Comparison of ENCODE assay signal across 8 mouse cellular contexts in genomic region chrX:134718524-134718923, GRCm38 (mm10). TPM values are rescaled to one million over a fixed set of nuclear protein-coding genes. Genes with fewer than 3 reads are reported as not detected.
A peak's percentile ranks its signal among the peaks of the same experiment; 100 is the strongest.
DNase-seq lines count a peak whose midpoint lies in the region; ATAC-seq and TF ChIP-seq lines count a peak whose summit lies in the region.

No protein-coding gene starts in this region.

- WGBS in hindbrain, embryonic 11.5 days: 24% methylated on average over 14 of the region's 14 CpGs
- 9% methylated on average over 14 of the region's 14 CpGs for WGBS in lung, embryonic 14.5 days
- 14% methylated on average over 14 of the region's 14 CpGs for WGBS in olfactory bulb, adult 2 months

- H3K4me2 ChIP-seq in hindbrain, embryonic 11.5 days (replicated peaks; ENCODE audit: low read depth, low read length): peak overlapping the region; percentile 43
- peak overlapping the region; percentile 58 for H3K4me2 ChIP-seq in lung, embryonic 14.5 days

- no peak for TF ChIP-seq POLR2A in olfactory bulb, adult 2 months (IDR thresholded peaks at IDR 0.05; ENCODE audit: insufficient read depth, low read depth, low read length)

- peak overlapping the region; percentile 91 for H3K27ac ChIP-seq in hindbrain, embryonic 11.5 days (ENCODE audit: low read depth, low read length)
- H3K27ac ChIP-seq in lung, embryonic 14.5 days (ENCODE audit: low read depth): peak overlapping the region; percentile 94; the same call in 1 of the 2 replicates
- H3K27ac ChIP-seq in olfactory bulb, adult 2 months (ENCODE audit: insufficient read depth, low read depth, low read length): peak overlapping the region; percentile 96

- no peaks in the 10 kb centered on the region for H3K4me1 ChIP-seq in hindbrain, embryonic 11.5 days (replicated peaks; ENCODE audit: control insufficient read depth, insufficient read depth, low read length)
- H3K4me1 ChIP-seq in lung, embryonic 14.5 days (ENCODE audit: insufficient read depth): no peaks in the 10 kb centered on the region
- H3K4me1 ChIP-seq in olfactory bulb, adult 2 months (ENCODE audit: control insufficient read depth, insufficient read depth, low read length): no peaks in the 10 kb centered on the region

- TF ChIP-seq CTCF in lung, embryonic 14.5 days (IDR thresholded peaks at IDR 0.05; ENCODE audit: low read depth): no peak
- TF ChIP-seq CTCF in olfactory bulb, adult 2 months (IDR thresholded peaks at IDR 0.05; ENCODE audit: insufficient read depth, low read depth, low read length): no peak

- H3K9ac ChIP-seq in hindbrain, embryonic 11.5 days (ENCODE audit: low read depth, low read length): peak overlapping the region; percentile 64
- H3K9ac ChIP-seq in lung, embryonic 14.5 days: peak overlapping the region; percentile 65

- H3K36me3 ChIP-seq in hindbrain, embryonic 11.5 days (ENCODE audit: control insufficient read depth, insufficient read depth, low read length): no peaks in the 10 kb centered on the region
- H3K36me3 ChIP-seq in lung, embryonic 14.5 days (ENCODE audit: insufficient read depth): peaks cover 8% of the 10 kb centered on the region; the same call in 1 of the 2 replicates

- peak overlapping the region; percentile 45 for H3K4me3 ChIP-seq in hindbrain, embryonic 11.5 days (ENCODE audit: low read depth, low read length)
- peak overlapping the region; percentile 46 for H3K4me3 ChIP-seq in lung, embryonic 14.5 days (ENCODE audit: low read depth, low read length)
- H3K4me3 ChIP-seq in olfactory bulb, adult 2 months (ENCODE audit: insufficient read depth, low read depth, low read length): peak overlapping the region; percentile 86

- H3K27me3 ChIP-seq in hindbrain, embryonic 11.5 days (ENCODE audit: control insufficient read depth, insufficient read depth, low read length): peaks cover 6% of the 10 kb centered on the region; the same call in 1 of the 2 replicates
- no peaks in the 10 kb centered on the region for H3K27me3 ChIP-seq in lung, embryonic 14.5 days (ENCODE audit: insufficient read depth, low read length)

- H3K9me3 ChIP-seq in hindbrain, embryonic 11.5 days (ENCODE audit: control insufficient read depth, low read length): no peaks in the 10 kb centered on the region
- no peaks in the 10 kb centered on the region for H3K9me3 ChIP-seq in lung, embryonic 14.5 days (ENCODE audit: low read depth, low read length)

- peak; percentile 7 for DNase-seq in T-cell, adult 2 months (ENCODE audit: low spot score)
- DNase-seq in cerebellum, adult 9-10 months: peak; percentile 50
- peak; percentile 27 to 72 for DNase-seq in frontal cortex, adult 2 months (ENCODE audit: extremely low spot score in 1 of 2, low spot score in 1 of 2)
- peak; percentile 69 for DNase-seq in hindbrain, embryonic 11.5 days (ENCODE audit: low spot score)
- DNase-seq in layer of hippocampus, adult 9-11 months: peak; percentile 58
- DNase-seq in lung, embryonic 14.5 days: peak; percentile 85
- peak; percentile 31 for DNase-seq in urinary bladder, postnatal 25 days (ENCODE audit: low spot score)

- peak; percentile 84 for ATAC-seq in hindbrain, embryonic 11.5 days (ENCODE audit: low FRiP score)
- ATAC-seq in lung, embryonic 14.5 days (ENCODE audit: insufficient read depth): peak; percentile 92

RNA-seq across cellular contexts. Expression of gene Armcx1, which starts 0.8 kb away (rescaled TPM):
- 67.5 and 81.6 TPM in 2 replicates for polyA plus RNA-seq in frontal cortex, adult 2 months (2012; rRNA removed)
- polyA plus RNA-seq in hindbrain, embryonic 11.5 days (2014; fragmentation: Nextera tagmentation; extraction: Ambion mirVana): 50.2 and 54.4 TPM in 2 replicates
- 35.7 and 36.6 TPM in 2 replicates for polyA plus RNA-seq in lung, embryonic 14.5 days (2014; fragmentation: Nextera tagmentation; extraction: Ambion mirVana)
- polyA plus RNA-seq in olfactory bulb, adult 2 months (2012; ENCODE audit: insufficient read depth, insufficient read length, low replicate concordance, missing spikeins): not detected in 2 replicates

RNA-seq across cellular contexts. Expression of gene Armcx4, which starts 32.2 kb away (rescaled TPM):
- polyA plus RNA-seq in frontal cortex, adult 2 months (2012; rRNA removed): 16.5 and 17.9 TPM in 2 replicates
- 6.1 and 8.1 TPM in 2 replicates for polyA plus RNA-seq in hindbrain, embryonic 11.5 days (2014; fragmentation: Nextera tagmentation; extraction: Ambion mirVana)
- polyA plus RNA-seq in lung, embryonic 14.5 days (2014; fragmentation: Nextera tagmentation; extraction: Ambion mirVana): 6.3 and 6.9 TPM in 2 replicates
- polyA plus RNA-seq in olfactory bulb, adult 2 months (2012; ENCODE audit: insufficient read depth, insufficient read length, low replicate concordance, missing spikeins): not detected in 2 replicates

RNA-seq across cellular contexts. Expression of gene Armcx6, which starts 32.7 kb away (rescaled TPM):
- polyA plus RNA-seq in frontal cortex, adult 2 months (2012; rRNA removed): 8.4 and 9.6 TPM in 2 replicates
- polyA plus RNA-seq in hindbrain, embryonic 11.5 days (2014; fragmentation: Nextera tagmentation; extraction: Ambion mirVana): 16.5 and 19.1 TPM in 2 replicates
- 19.5 and 22.1 TPM in 2 replicates for polyA plus RNA-seq in lung, embryonic 14.5 days (2014; fragmentation: Nextera tagmentation; extraction: Ambion mirVana)
- not detected in 2 replicates for polyA plus RNA-seq in olfactory bulb, adult 2 months (2012; ENCODE audit: insufficient read depth, insufficient read length, low replicate concordance, missing spikeins)

RNA-seq across cellular contexts. Expression of gene Armcx3, which starts 37.9 kb away (rescaled TPM):
- polyA plus RNA-seq in frontal cortex, adult 2 months (2012; rRNA removed): 58.5 and 64.6 TPM in 2 replicates
- 62.5 and 66.1 TPM in 2 replicates for polyA plus RNA-seq in hindbrain, embryonic 11.5 days (2014; fragmentation: Nextera tagmentation; extraction: Ambion mirVana)
- polyA plus RNA-seq in lung, embryonic 14.5 days (2014; fragmentation: Nextera tagmentation; extraction: Ambion mirVana): 69.7 and 75.8 TPM in 2 replicates
- polyA plus RNA-seq in olfactory bulb, adult 2 months (2012; ENCODE audit: insufficient read depth, insufficient read length, low replicate concordance, missing spikeins): not detected in 2 replicates

Comparison
In these comparisons a context has a peak if more than half of its experiments do, and no peak if none do; other contexts are left out.
1. Peak in every context shown above with its lines: DNase-seq, ATAC-seq, H3K4me3 ChIP-seq and H3K27ac ChIP-seq.
2. DNase-seq: peak in every context shown above with its lines; median percentile 85 in lung, embryonic 14.5 days; 69 in hindbrain, embryonic 11.5 days; 58 in layer of hippocampus, adult 9-11 months; 50 in cerebellum, adult 9-10 months; 50 in frontal cortex, adult 2 months; 31 in urinary bladder, postnatal 25 days; 7 in T-cell, adult 2 months.
3. RNA of gene Armcx1, which starts 0.8 kb away (polyA plus RNA-seq): 67.5 to 81.6 TPM in frontal cortex, adult 2 months, 50.2 to 54.4 TPM in hindbrain, embryonic 11.5 days and 35.7 to 36.6 TPM in lung, embryonic 14.5 days; not detected in olfactory bulb, adult 2 months; every median in the first group is over 10 times any median in the second.